ENCODE assay signal across 8 mouse cellular contexts in the genomic region with DNA sequence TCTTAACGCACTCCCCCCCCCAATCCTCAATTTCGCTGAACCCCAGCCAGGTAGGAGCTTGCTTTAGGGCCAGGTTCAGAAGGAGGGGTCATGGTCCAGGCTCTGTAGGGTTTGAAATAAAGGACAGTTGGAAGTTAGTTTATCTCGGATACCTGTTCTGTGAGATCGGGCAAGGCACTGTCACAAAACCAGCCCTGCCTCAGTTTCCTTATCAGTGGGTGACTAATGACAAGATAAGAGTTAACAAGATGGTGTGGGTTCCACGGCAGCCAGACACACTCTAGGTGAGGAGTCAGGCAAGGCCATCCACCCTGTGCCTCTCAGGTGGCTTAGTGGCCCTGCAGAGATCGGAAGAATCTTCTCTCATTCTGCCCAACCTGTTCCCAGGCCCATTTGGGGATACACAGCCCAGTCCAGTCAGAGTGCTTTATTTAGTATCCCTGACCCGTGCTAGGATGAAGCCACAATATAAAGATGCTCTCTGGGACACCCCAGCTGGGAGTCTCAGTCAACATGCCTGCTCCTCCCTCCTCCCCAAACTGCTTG. TPM values are rescaled to one million over a fixed set of nuclear protein-coding genes. Genes with fewer than 3 reads are reported as not detected.
DNase-seq lines count a peak whose midpoint lies in the region; ATAC-seq and TF ChIP-seq lines count a peak whose summit lies in the region.

No protein-coding gene starts in this region.

- H3K4me3 ChIP-seq in cortical plate, adult 2 months (ENCODE audit: insufficient read depth, low read length), result peak overlapping the region; percentile 73
- H3K4me3 ChIP-seq in hindbrain, embryonic 13.5 days, result peak overlapping the region; percentile 83
- peak overlapping the region; percentile 89 for H3K4me3 ChIP-seq in midbrain, embryonic 10.5 days

- peak overlapping the region; percentile 98 for H3K9ac ChIP-seq in hindbrain, embryonic 13.5 days

- no peak for TF ChIP-seq POLR2A in cortical plate, adult 2 months (IDR thresholded peaks at IDR 0.05; ENCODE audit: extremely low read depth, insufficient read depth, low read length)

- WGBS in hindbrain, embryonic 13.5 days, result 79% methylated on average over 7 of the region's 7 CpGs
- 76% methylated on average over 7 of the region's 7 CpGs for WGBS in midbrain, embryonic 10.5 days

- H3K9me3 ChIP-seq in hindbrain, embryonic 13.5 days, result no peaks in the 10 kb centered on the region
- no peaks in the 10 kb centered on the region for H3K9me3 ChIP-seq in midbrain, embryonic 10.5 days (replicated peaks)

- peaks cover 4% of the 10 kb centered on the region; the same call in 1 of the 2 replicates for H3K27me3 ChIP-seq in hindbrain, embryonic 13.5 days
- H3K27me3 ChIP-seq in midbrain, embryonic 10.5 days (ENCODE audit: low read depth, poor library complexity, severe bottlenecking), result peaks cover 15% of the 10 kb centered on the region; the same call in 1 of the 2 replicates

- peak; percentile 92 for DNase-seq in heart, adult 11 months
- no peak for DNase-seq in heart, adult 18-20 months
- no peak for DNase-seq in midbrain, embryonic 10.5 days (ENCODE audit: low spot score)
- no peak for DNase-seq in thymus, postnatal 0 days (ENCODE audit: low spot score)
- no peak for DNase-seq in urinary bladder, adult 18-20 months (ENCODE audit: low spot score in 2 of 2)
- no peak for DNase-seq in layer of hippocampus, adult 18-20 months (ENCODE audit: low spot score in 2 of 2)

- TF ChIP-seq CTCF in cortical plate, adult 2 months (IDR thresholded peaks at IDR 0.05; ENCODE audit: extremely low read depth, insufficient read depth, low read length), result no peak

- peak overlapping the region; percentile 94 for H3K4me2 ChIP-seq in hindbrain, embryonic 13.5 days

- H3K36me3 ChIP-seq in hindbrain, embryonic 13.5 days, result no peaks in the 10 kb centered on the region
- peaks cover 2% of the 10 kb centered on the region; the same call in 1 of the 2 replicates for H3K36me3 ChIP-seq in midbrain, embryonic 10.5 days

- ATAC-seq in hindbrain, embryonic 13.5 days (ENCODE audit: low FRiP score), result no peak

- peaks cover 19% of the 10 kb centered on the region for H3K4me1 ChIP-seq in cortical plate, adult 2 months (ENCODE audit: control insufficient read depth, insufficient read depth, low read length)
- H3K4me1 ChIP-seq in hindbrain, embryonic 13.5 days (replicated peaks), result peaks cover 57% of the 10 kb centered on the region
- peaks cover 45% of the 10 kb centered on the region for H3K4me1 ChIP-seq in midbrain, embryonic 10.5 days

- no peak overlapping the region for H3K27ac ChIP-seq in cortical plate, adult 2 months (ENCODE audit: insufficient read depth, low read length)
- peak overlapping the region; percentile 95 for H3K27ac ChIP-seq in hindbrain, embryonic 13.5 days
- 0 out of 2 replicates have a peak overlapping the region, but pooled peaks have one; percentile 96 for H3K27ac ChIP-seq in midbrain, embryonic 10.5 days (replicated peaks)

RNA-seq across cellular contexts. Expression of a gene that starts 2.4 kb away (rescaled TPM):
- total RNA-seq in heart, adult 18-20 months (2021), result 10 to 100 TPM; 32.6 to 32.7 TPM
- polyA plus RNA-seq in cortical plate, adult 2 months (2012; rRNA removed), result 32.6 and 34.3 TPM in 2 replicates
- polyA plus RNA-seq in hindbrain, embryonic 13.5 days (2015; fragmentation: Nextera tagmentation; extraction: Ambion mirVana), result 33.9 and 36.4 TPM in 2 replicates
- polyA plus RNA-seq in midbrain, embryonic 10.5 days (2016; fragmentation: Nextera tagmentation; extraction: Ambion mirVana), result 14.3 and 16.7 TPM in 2 replicates
- 14.8 TPM in 2 replicates for polyA plus RNA-seq in thymus, postnatal 0 days (2015; fragmentation: Nextera tagmentation; extraction: Ambion mirVana)
- 10 to 100 TPM; 30.7 to 34.5 TPM for total RNA-seq in layer of hippocampus, adult 18-20 months (2021)

RNA-seq across cellular contexts. Expression of a gene that starts 26.3 kb away (rescaled TPM):
- 1 to 10 TPM; 5.0 to 5.1 TPM for total RNA-seq in heart, adult 18-20 months (2021)
- polyA plus RNA-seq in cortical plate, adult 2 months (2012; rRNA removed), result 2.2 and 2.4 TPM in 2 replicates
- 1.6 and 1.8 TPM in 2 replicates for polyA plus RNA-seq in hindbrain, embryonic 13.5 days (2015; fragmentation: Nextera tagmentation; extraction: Ambion mirVana)
- 3.4 and 3.6 TPM in 2 replicates for polyA plus RNA-seq in midbrain, embryonic 10.5 days (2016; fragmentation: Nextera tagmentation; extraction: Ambion mirVana)
- polyA plus RNA-seq in thymus, postnatal 0 days (2015; fragmentation: Nextera tagmentation; extraction: Ambion mirVana), result 2.9 and 3.6 TPM in 2 replicates
- 1 to 10 TPM; 5.6 to 6.3 TPM for total RNA-seq in layer of hippocampus, adult 18-20 months (2021)
